Mouse (Mus musculus) heart, postnatal 14 days (tissue): ENCODE results near the gene Teddm1b. TPM values are rescaled to one million over a fixed set of nuclear protein-coding genes. Genes with fewer than 3 reads are reported as not detected.

Experiments
- DNase-seq, 2 experiments: peaks; one replicate each; pipeline ENCODE4 v3.0.0; 2021 to 2022
- intact Hi-C: fragments of 180-260 bp; cut with DNase I; formaldehyde crosslinking; loops from one replicate; pipeline ENCODE4 v1.15.1; 2025
- total RNA-seq, 2 experiments: library from RNA; stranded (reverse); gene quantifications; 2 replicates each; pipeline ENCODE4 v1.2.3; 2021

Teddm1b gene
- total RNA-seq, 2 experiments from 2014 or later: not detected

GRCm38 (mm10) chr1:153900860-153901730 is 26.9 kb downstream of the Teddm1b start:
- DNase-seq: peak; percentile 57 to 59
- intact Hi-C loops: loop anchor here (1.0 kb wide), 1 partner anchor 131 kb away; no protein-coding TSS in a partner anchor

- intact Hi-C loops: no loop called here
- DNase-seq: no peak
These were observed 28.9 kb downstream of the Teddm1b start for GRCm38 (mm10) chr1:153903006-153903405.

GRCm38 (mm10) chr1:153904236-153904635 is 30.1 kb downstream of the Teddm1b start:
- DNase-seq: no peak
- intact Hi-C loops: no loop called here

GRCm38 (mm10) chr1:153905884-153906283 is 31.7 kb downstream of the Teddm1b start:
- no peak for DNase-seq
- intact Hi-C loops: no loop called here

- no peak for DNase-seq
- intact Hi-C loops: no loop called here
These were observed 34.1 kb downstream of the Teddm1b start for GRCm38 (mm10) chr1:153908208-153908607.

- intact Hi-C loops: no loop called here
- no peak for DNase-seq
These were observed 34.6 kb downstream of the Teddm1b start for GRCm38 (mm10) chr1:153908741-153909140.

- no peak for DNase-seq
- intact Hi-C loops: no loop called here
These were observed 35.2 kb downstream of the Teddm1b start for GRCm38 (mm10) chr1:153909213-153909962.

- intact Hi-C loops: no loop called here
- no peak for DNase-seq
These were observed 35.8 kb downstream of the Teddm1b start for GRCm38 (mm10) chr1:153909963-153910291.

- intact Hi-C loops: no loop called here
- DNase-seq: no peak
These were observed 36.3 kb downstream of the Teddm1b start for GRCm38 (mm10) chr1:153910423-153910822.

- intact Hi-C loops: no loop called here
These were observed 37.2 kb downstream of the Teddm1b start for GRCm38 (mm10) chr1:153911276-153911795.

GRCm38 (mm10) chr1:153913869-153914268 is 39.7 kb downstream of the Teddm1b start:
- no peak for DNase-seq
- intact Hi-C loops: no loop called here

More at GRCm38 (mm10) chr1:153911276-153911795, 37.2 kb downstream of the Teddm1b start:
- no peak for DNase-seq

- DNase-seq: peak in 1 of 2 experiments; percentile 33
- intact Hi-C loops: no loop called here
These were observed 44.5 kb downstream of the Teddm1b start for GRCm38 (mm10) chr1:153918521-153919206.

- intact Hi-C loops: no loop called here
- DNase-seq: no peak
These were observed 47.5 kb downstream of the Teddm1b start for GRCm38 (mm10) chr1:153921642-153922041.

- intact Hi-C loops: no loop called here
- peak; percentile 53 to 69 for DNase-seq
These were observed 48.5 kb downstream of the Teddm1b start for GRCm38 (mm10) chr1:153922571-153923021.

- no peak for DNase-seq
- intact Hi-C loops: no loop called here
These were observed 50.5 kb downstream of the Teddm1b start for GRCm38 (mm10) chr1:153924395-153925385.
